Mouse (Mus musculus) left cerebral cortex, postnatal 36 days (tissue): ENCODE results near the gene Psmg3. TPM values are rescaled to one million over a fixed set of nuclear protein-coding genes. Genes with fewer than 3 reads are reported as not detected.

Experiments
- DNase-seq, 2 experiments: peaks; one replicate each; pipeline ENCODE4 v3.0.0; 2021 to 2022; ENCODE audit warnings: low spot score in 2 of 2, mixed read lengths in 1 of 2
- intact Hi-C: fragments of 180-260 bp; cut with DNase I; formaldehyde crosslinking; loops from one replicate; pipeline ENCODE4 v1.15.1; 2025
- total RNA-seq, 2 experiments: library from RNA; stranded (reverse); gene quantifications; 2 replicates each; pipeline ENCODE4 v1.2.3; 2021

The Psmg3 gene
- total RNA-seq, 2 experiments from 2014 or later, result 19.3 to 19.9 TPM

DNA sequence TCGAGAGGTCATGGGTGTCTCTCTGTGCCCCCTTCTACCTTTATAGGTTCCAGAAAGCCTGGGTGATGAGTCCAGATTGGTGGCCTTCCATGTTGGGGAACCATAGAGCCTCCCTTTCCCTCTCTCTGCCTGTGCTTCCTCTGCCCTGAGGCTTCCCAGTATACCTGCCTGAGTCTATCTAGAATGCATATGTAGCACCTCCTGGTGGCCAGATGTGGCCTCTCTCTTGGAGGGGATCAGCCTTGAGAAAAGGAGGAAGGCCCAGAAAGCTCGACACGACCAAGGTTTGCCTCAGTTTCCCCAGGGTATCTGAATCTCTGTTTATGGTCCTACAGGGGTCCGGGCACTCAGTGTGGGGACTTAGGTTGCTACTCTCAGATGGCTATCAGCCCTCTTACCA is 7.9 kb downstream of the Psmg3 start:
- DNase-seq, result no peak
- intact Hi-C loops, result no loop called here

DNA sequence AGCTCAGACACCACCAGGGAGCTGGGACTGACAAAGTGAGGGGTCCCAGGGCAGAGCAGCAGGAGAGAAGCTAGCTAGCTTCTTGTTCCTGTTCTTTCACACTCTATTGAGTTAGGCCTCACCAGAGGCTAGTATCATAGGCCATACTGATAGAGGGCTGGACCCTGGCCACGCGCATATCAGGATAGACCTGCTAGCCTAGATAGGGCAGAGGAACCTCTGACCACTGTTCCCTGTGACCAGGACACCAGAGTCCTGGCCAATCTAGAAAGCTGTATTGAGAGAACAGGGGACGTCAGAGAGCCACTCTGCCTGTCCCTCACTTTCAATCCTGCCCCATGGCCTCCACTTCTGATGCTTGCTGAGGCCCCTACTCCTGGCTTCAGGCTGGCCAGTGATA is 8.6 kb downstream of the Psmg3 start:
- DNase-seq, result no peak
- intact Hi-C loops, result no loop called here

DNA sequence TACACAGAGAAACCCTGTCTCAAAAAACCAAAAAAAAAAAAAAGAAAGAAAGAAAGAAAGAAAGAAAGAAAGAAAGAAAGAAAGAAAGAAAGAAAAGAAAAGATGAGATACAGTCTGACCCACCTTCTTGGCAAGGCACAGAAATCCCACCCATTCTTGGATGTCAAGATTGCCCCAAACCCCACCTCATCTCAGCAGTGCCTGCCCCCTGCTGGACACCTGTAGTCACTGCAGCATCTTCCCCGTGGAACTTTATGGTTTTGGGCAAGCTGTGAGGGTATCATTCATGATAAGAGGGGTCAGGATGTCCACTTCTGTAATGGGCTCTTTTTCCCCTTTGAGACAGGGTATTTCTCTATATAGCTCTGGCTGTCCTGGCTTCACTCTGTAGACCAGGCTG is 9.4 kb downstream of the Psmg3 start:
- DNase-seq, result no peak
- intact Hi-C loops, result no loop called here

DNA sequence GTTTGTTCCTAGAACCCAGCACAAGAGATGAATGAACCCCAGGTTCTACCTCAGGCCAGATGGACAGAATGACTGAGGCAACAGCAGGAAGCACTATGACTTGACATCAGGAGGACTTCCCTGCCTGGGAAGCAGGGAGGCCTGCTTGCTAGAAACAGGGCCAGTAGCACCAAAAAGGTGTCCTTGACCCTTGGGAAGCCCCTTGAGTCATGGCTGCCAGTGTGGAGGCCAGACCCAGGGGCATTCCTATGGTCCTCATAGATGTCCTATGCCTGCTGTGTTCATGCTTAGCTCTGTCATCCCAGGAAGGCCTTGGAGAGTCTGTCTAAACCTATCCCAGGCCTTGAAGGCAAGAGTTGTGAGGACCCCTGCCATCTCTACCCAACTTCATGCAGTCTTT is 10.2 kb downstream of the Psmg3 start:
- intact Hi-C loops, result no loop called here
- no peak for DNase-seq

DNA sequence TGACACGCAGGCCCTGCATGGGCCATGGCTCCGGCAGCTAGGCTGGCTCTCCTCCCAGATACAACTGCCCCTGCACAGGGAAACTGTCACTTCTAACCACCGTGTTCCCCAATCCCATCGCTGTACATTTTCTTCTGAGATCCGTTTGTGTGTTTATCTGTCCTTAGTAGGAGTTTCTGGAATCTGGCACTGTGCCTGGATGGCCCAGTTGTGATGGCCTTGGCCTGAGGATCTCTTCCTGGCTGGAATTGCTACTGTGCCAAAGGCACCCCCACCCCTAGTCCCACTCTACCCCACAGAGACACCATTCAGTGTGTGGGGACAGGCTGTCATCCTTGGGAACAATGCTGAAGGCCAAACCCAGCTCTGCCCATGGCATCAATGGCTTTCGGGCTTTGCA is 10.7 kb downstream of the Psmg3 start:
- no peak for DNase-seq
- intact Hi-C loops, result no loop called here

DNA sequence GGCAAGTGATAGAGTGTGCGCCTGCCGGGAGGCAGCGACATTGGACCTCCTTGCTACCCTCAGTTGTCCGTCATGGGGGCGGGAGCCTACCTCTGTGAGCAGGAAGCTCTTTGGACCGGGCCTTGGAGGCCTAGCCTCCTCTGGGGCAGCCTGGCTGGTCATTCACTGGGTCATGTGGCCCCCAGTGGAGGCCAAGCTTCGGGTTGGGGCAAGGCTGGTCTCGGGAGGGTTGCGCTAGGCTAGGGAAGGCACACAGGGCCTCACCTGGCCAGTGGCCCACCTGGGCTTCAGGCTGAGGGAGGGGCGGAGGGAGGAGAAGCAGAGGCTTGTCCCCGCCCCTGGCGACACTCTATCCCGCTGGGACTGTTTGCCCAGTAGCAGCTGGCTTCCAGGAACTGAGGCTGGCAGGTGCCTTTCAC is 12.7 kb downstream of the Psmg3 start:
- intact Hi-C loops, result no loop called here
- DNase-seq, result no peak

DNA sequence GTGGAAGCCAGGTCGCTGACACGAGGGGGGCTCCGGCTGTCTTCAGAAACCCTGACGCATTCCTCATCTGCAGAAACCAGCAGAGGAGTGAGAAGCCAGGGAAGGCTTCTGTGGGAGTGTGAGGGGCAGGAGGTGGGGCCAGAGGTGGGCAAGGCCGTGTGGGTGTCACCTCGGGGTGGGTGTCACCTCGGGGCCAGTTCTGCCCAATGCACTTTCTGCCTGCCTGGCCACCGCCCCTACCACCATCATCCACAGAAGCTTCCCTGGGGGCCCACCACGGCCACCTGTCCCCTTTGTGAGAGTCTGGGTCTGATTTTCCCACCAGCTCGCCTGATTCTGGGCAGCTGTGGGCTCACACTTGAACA is 13.6 kb downstream of the Psmg3 start:
- intact Hi-C loops, result no loop called here
- DNase-seq, result no peak

DNA sequence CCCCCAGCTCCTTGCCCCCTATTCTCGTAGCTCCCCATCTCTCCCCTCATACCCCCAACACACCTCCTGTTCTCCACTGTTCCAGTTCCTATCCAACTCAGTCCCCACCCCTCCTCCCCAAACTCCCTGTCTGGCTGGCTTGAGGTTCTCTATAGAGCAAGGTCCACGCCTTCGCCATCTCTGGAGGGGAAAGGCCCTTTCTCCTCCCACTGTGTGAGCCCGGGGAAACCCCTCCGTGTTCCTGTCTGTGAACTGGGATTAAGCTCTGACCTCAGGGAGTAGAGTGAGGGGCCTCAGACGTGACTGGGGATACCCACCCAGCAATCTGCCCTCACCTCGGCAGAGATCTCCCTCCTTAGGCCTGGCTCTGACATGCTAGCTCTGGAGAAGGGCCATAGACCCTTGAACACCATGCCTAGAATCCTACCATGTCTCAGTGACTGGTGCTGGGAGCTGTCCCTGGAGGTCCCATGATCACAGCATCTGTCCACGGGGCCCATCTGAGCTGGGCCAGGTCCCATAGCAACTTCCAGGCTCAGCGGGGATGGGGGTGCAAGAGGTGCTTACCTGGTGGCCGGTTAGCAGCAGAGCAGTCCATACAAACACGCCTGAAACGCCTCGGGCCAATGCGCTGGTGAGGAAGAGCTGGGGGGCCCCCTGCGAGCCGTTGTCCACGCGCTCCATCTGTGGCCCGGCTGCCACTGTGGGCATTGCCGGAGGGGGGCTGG is 14.1 kb downstream of the Psmg3 start:
- no peak for DNase-seq
- intact Hi-C loops, result no loop called here

DNA sequence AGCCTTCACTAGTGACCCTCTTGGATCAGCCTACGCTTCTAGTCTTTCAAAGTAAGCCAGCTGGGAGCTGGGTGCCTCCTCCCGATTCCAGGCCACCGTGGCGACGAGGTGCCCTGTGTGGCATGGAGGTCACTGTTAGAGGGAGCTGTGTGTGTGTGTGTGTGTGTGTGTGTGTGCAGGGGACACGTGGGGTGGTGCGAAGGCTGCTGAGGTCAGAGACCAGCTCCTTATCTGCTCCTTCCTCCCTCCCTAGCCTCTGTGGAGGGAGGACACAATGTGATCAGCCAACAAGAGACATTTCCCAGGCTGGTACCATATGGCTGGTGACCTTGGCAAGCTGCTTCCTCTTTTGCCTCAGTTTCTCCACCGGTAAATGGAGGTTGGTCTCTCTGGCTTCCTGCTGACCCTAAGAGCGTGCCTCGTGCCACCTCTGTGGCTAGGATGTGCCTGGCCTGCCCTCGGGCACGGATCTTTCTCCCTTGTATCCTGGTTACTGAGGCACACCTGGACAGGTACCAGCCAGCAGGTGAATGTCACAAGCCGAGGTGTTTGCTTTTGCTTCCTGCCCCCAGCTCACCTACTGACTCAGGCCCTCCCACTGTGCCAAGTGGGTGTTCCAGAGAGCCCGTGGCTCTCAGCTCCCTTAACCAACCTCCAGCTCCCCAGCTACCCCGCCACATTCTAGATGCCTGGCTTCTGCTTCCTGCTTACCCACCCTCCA is 14.8 kb downstream of the Psmg3 start:
- DNase-seq, result no peak
- intact Hi-C loops, result no loop called here

DNA sequence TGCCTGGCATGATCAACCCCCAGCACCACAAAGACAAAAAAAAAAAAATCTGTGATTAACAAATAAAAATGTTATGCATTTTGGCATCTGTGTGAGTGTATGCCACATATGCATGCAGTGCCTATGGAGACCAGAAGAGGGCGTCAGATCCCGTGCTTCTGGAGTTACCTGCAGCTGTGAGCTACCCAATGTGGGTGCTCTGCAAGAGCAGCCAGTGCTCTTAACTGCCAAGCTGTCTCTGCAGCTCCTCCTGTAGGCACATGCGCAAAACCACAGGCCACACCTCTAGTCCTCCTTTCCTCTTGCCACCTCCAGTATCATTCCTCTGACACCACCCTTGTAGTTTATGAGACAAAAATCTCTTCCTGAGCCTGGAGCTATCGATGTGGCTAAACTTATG is 17.3 kb downstream of the Psmg3 start:
- no peak for DNase-seq
- intact Hi-C loops, result no loop called here

DNA sequence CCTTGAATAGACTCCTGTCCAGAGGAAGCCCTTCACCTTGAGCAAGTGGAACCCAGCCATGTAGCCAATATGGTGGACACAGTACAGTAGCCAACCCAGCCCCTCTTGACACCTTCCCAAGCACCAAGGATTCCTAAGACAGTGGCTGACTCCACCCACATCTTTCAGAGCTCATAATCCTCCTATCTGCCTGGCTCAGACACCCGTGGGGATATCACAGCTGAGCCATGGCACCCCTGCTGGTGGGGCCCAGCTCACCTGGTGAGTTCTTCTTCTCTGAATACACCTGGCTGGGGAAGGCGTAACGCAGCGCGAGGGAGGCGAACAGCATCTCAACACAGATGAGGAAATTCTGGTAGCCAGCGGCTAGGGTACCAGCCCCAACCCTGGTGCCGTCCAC is 20.8 kb downstream of the Psmg3 start:
- no peak for DNase-seq
- intact Hi-C loops, result no loop called here

DNA sequence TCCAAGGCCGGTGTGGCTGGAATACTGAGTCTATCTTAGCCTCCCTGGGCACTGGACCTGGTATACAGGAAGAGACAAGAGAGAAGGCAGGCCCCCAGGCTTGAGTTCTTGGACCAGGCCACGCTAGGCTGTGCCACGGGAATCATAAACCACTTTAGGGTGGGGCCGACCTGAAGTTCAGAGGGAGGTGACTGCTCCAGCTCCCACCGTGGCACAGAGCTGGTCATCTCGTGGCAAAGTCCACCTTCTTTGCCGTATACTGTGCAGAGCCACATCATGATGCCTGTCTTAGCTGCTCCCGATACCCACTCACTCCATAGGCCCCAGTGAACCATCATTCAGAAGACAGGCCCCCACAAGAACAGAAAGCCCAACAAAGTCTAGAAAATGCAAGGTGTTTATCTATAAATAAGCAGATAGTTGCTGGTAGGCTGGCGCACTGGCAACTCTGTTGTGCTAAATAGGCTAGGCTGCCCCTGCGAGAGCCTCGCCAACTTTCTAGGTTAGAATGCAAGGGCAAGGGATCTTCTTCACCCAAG is 22.0 kb downstream of the Psmg3 start:
- intact Hi-C loops, result no loop called here
- DNase-seq, result no peak

DNA sequence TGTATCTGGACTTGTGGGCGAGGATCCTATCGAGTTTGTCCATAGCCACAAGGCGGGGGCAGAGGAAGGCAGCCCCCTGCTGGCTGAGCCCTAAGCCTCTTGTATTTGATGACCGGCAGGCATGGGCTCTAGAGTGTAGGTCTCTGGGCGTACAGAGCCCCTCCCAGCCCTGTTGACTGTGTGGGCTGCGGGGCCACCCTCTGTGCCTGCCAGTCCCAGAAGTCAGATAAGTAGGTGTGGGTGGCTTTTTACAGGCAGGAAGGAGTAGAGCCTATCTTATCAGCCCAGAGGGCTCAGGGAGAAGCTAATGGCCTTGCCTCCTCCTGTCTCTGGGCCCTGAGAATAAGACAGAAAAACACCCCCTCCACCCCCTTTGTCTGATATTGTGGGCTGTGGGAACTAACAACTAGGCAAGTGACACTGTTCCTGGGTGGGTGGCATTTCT is 22.6 kb downstream of the Psmg3 start:
- intact Hi-C loops, result no loop called here
- no peak for DNase-seq

DNA sequence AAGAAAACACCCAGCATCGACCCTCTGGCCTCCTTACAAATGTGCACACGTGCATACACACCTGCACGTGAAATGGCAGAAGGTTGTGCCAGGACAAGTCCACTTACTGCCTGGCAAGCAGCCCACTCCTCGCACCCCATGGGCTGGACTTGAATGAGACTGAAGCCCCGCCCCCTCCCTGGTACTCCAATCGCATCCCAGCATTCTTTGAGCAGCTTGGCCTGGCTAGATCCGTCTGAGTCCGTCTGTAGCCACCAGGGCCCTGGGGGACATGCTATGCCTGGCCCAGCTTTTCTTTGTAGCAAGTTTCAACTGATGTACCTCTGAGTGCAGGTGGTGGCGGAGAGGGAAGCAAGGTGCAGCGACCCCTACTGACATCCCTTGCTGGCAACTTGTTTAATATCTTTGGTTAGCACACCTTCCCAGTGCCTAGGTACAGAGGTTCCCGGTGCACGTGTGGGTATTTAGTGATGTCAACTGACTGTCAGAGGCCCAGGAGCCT is 23.0 kb downstream of the Psmg3 start:
- intact Hi-C loops, result no loop called here
- no peak for DNase-seq

DNA sequence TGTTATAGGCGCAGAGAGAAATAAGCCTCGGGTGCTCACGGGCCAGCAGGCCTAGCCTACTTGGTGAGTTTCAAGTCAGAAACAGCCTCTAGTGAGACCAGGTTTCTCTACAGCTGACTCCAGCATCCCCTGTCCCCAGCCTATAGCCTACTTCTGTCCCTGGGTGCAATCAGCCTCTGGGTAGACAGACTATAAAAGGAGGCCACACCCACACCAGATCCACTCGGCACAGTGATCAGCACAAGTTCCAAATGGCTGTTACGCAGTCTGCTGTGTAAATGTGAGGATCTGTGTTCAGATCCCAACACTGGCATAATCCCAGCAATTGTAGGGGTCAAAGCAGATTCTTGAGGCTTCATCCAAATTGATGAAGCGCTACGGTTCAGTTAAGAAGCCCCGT is 23.5 kb downstream of the Psmg3 start:
- DNase-seq, result no peak
- intact Hi-C loops, result no loop called here

DNA sequence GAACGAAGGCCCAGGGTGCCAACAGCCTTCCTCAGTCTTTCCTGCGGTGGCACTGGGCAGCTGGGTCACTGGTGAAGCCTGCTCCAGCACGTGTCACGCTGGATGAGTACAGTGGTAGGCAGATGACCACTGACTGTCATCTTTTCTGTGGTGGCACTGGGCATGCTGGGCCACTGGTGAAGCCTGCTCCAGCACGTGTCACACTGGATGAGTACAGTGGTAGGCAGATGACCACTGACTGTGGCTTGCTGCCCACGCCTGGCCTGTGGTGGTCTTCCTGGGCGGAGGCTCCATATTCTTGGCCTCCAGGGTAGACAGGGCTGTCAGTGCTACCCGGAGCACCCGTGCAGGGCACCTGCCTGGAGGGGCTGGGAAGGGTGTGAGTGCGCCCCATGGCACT is 24.8 kb downstream of the Psmg3 start:
- intact Hi-C loops, result no loop called here
- DNase-seq, result no peak

DNA sequence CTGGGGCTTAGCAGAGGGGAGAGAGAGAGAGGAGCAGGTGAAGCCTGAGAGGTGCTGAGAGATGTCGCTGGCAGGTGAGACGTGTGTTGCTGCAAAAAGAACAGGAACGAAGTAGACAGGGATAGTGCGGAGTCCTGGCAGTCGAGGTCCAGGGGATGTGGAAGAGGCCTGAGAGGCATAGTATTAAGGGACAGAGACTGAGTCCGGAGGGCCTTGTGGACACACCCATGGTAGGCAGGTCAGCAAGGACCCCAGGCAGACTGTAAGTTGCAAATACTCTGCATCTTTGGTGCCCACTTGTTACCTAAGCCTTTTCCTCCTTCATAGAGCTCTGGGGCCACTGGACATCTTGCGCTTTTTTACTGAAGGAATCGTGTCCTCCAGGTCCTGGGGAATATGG is 25.5 kb downstream of the Psmg3 start:
- DNase-seq, result no peak
- intact Hi-C loops, result no loop called here

DNA sequence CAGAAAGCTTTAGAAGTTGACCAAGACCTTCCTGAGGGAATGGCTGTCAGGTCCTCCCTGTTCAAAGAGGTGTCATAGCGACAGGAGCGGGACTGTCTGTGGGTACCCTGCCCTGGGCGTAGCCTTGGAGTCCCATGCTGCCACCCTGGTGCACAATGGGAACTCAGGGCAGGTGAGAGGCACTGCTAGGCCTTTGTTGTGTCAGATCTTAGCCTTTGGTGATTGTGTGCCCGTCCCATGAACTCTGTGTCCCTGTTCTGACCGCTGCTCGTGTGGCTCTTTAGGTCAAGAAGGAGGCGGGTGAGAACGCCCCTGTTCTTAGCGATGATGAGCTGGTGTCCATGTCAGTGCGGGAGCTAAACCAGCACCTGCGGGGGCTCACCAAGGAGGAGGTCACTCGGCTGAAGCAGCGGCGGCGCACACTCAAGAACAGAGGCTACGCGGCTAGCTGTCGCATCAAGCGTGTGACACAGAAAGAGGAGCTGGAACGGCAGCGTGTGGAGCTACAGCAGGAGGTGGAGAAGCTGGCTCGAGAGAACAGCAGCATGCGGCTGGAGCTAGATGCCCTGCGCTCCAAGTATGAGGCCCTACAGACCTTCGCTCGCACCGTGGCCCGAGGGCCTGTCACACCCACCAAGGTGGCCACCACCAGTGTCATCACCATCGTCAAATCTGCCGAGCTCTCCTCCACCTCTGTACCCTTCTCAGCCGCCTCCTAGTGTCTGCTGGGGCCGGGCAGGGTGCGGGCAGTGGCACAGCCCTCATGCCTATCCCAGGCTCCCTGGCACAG is 26.7 kb downstream of the Psmg3 start:
- no peak for DNase-seq
- intact Hi-C loops, result no loop called here

DNA sequence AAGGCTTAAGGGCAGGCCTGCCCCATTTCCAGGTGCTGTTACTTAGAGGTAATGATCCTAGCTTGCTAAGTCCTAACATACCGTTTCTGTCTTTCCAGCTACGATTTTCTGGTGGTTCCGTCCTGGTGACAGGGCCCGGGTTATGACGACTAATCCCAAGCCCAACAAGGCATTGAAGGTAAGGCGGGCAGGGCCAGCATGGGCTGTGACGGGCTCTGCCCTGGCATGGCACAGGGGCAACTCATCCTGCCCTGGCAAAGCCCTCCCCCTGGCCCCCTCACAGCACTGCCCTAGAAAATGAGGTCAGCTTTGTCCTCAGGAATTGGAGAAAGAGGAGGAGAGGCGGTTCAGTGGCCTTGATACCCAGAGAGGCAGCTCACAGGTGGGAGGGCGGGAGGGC is 27.6 kb downstream of the Psmg3 start:
- DNase-seq, result no peak
- intact Hi-C loops, result no loop called here

DNA sequence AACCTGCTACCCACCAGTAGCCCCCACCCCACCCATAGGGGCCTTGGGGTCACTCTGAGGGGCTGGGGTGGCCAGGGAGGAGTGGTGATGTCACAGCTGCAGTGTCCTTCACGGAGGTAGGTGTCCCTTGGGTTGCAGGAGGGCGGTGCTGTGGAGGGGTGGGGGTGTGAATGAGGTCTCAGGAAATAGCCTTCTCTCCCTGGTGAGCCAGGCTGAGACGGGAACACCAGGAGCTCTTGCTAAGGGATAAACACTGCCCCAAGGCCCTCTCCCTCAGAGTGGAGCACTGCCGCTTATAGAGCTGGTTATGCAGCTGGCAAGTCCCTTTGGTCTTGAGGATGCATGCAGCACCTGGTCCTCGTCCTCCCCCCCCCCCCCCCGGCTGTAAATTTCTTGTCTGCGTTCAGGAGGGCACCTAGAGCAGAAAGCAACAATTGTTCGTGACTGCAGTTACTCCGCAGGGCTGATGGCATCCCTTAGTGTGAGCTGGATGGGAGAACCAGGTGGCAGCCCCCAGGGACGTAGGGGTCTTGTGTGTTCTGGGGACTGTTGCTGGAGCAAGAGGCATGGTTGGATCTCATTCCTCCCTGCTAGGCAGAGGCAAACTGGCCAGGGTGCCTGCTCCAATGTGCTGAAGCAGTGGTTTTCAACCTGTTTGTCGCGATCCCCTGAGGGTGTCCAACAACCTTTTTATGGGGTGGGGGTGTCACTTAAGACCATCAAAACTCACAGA is 28.4 kb downstream of the Psmg3 start:
- no peak for DNase-seq
- intact Hi-C loops, result no loop called here
